Mouse (Mus musculus): ENCODE results near the gene Olfr1489.
"Not testable (repeated sequence)": the region's sequence is repeated elsewhere in the genome, so short reads cannot be mapped to it uniquely, and the experiment has no call there.

The Olfr1489 gene

GRCm38 (mm10) chr19:13631321-13631720, at the start of gene Olfr1489:
Gene Olfr1489 (plus strand): TSS chr19:13631621.
- TF ChIP-seq GATA4 (IDR thresholded peaks at IDR 0.05; ENCODE audit: insufficient replicate concordance, low read length): no peak

DNA sequence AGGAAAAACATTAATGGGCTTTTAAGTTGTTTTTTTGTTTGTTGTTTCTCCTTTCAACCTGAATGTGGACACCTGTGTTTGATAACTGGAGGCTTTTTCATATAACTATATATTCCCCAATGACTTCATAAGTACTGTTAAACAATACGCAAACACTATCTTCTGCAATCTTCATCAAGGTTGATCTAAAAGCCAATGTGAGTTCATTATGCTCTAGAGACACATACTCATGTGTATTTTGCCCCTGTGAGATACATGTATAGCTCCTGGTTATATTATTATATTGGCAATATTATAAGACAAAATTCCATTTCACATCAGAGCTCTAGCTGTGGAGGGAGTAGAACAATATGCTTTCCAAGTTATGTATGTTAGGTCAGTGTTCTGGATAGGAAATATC, 48.2 kb upstream of the Olfr1489 start, which contains the start of gene Olfr1484:
Gene Olfr1484 (plus strand): TSS at position 301 of the 400 bp plus-strand sequence.
- TF ChIP-seq GATA4 (IDR thresholded peaks at IDR 0.05; ENCODE audit: insufficient replicate concordance, low read length): no peak

- TF ChIP-seq GATA4 (IDR thresholded peaks at IDR 0.05; ENCODE audit: insufficient replicate concordance, low read length): not testable (repeated sequence)
Measured at GRCm38 (mm10) chr19:13617075-13617474, 14.3 kb upstream of the Olfr1489 start, which contains the start of gene Olfr1487. Gene Olfr1487 (plus strand): TSS chr19:13617375.

DNA sequence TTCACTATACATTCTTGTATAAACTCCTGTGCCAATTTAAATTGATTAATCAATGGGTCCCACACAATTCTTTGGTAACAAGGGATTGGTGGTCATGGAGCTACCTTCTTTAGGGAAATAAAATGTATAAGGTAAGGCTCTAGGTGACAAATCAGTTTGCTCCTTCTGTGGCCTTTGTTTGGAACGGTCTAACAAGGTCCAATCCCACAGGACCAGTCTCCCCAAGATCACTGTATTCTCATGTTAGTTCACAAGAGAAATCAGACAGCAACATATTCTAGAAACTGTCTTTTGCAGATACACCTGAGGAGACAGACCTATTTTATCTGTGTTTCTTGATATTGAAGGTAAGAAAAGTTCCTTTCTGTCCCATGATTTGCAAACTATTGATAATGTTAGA, 19.4 kb downstream of the Olfr1489 start, which contains the start of gene Olfr1490:
Gene Olfr1490 (plus strand): TSS at position 301 of the 400 bp plus-strand sequence.
- no peak for TF ChIP-seq GATA4 (IDR thresholded peaks at IDR 0.05; ENCODE audit: insufficient replicate concordance, low read length)
